Mouse (Mus musculus) small intestine, adult 2 months (tissue): ENCODE data around the gene Gm10272. TPM values are rescaled to one million over a fixed set of nuclear protein-coding genes. Genes with fewer than 3 reads are reported as not detected.
"Not testable (repeated sequence)": the region's sequence is repeated elsewhere in the genome, so short reads cannot be mapped to it uniquely, and the experiment has no call there.

ENCODE experiments used
- H3K27ac ChIP-seq: fragments of 200-500 bp; 2 replicates; pipeline ENCODE4 v1.5.1; 2012; ENCODE audit warnings: low read depth, low read length, control low read depth, inconsistent platforms; ENCODE audit not compliant: insufficient read depth
- H3K27me3 ChIP-seq: fragments of 200-500 bp; 2 replicates; pipeline ENCODE4 v1.6.1; 2012; ENCODE audit warnings: mild to moderate bottlenecking, moderate library complexity, low read length, inconsistent platforms; ENCODE audit not compliant: control insufficient read depth, insufficient read depth
- H3K36me3 ChIP-seq: fragments of 200-500 bp; 2 replicates; pipeline ENCODE4 v1.6.1; 2012; ENCODE audit warnings: mild to moderate bottlenecking, low read length, control low read depth, inconsistent platforms; ENCODE audit not compliant: control insufficient read depth, insufficient read depth
- H3K4me1 ChIP-seq: fragments of 200-500 bp; 2 replicates; pipeline ENCODE4 v1.6.1; 2012; ENCODE audit warnings: low read length, inconsistent platforms, mixed read lengths; ENCODE audit not compliant: control insufficient read depth, insufficient read depth, insufficient read length
- H3K4me3 ChIP-seq: fragments of 200-500 bp; 2 replicates; pipeline ENCODE4 v1.5.1; 2012; ENCODE audit warnings: low read depth, mild to moderate bottlenecking, control low read depth, inconsistent platforms, low read length, moderate library complexity
- CTCF ChIP-seq: fragments of 200-500 bp; IDR thresholded peaks from 2 replicates; pipeline ENCODE4 v1.5.1; 2012; ENCODE audit warnings: low read depth, mild to moderate bottlenecking, control low read depth, inconsistent platforms, low read length, moderate library complexity, mixed read lengths; ENCODE audit not compliant: insufficient replicate concordance, insufficient read length; ENCODE audit errors: extremely low read depth
- POLR2A ChIP-seq: fragments of 200-500 bp; IDR thresholded peaks from 2 replicates; pipeline ENCODE4 v1.6.1; 2012; ENCODE audit warnings: low read depth, mild to moderate bottlenecking, control low read depth, inconsistent platforms, low read length, moderate library complexity
- WGBS: fragments of 180-500 bp; shearing (Covaris S2); methylation state at CpG from one replicate; pipeline ENCODE4 v1.1.7; 2018; 5-methylcytosine and 5-hydroxymethylcytosine counted together
- polyA plus RNA-seq: library from polyadenylated mRNA; depleted of rRNA; stranded (reverse); fragments of >200 nt; gene quantifications from 2 replicates; pipeline ENCODE4 v1.2.3, GENCODE M21; 2012

Gm10272 gene
- polyA plus RNA-seq, 1 experiment, result not detected

- H3K4me3 ChIP-seq, result no peak within 1 kb of the TSS
- H3K27me3 ChIP-seq, result no peaks in the 10 kb centered on the region
- H3K4me1 ChIP-seq, result no peaks in the 10 kb centered on the region; the same call in 1 of the 2 replicates
- 44% methylated on average over 4 of the region's 4 CpGs for WGBS
- no peaks in the 10 kb centered on the region for H3K36me3 ChIP-seq
- TF ChIP-seq POLR2A, result no peak
- no peak for TF ChIP-seq CTCF
- no peak within 1 kb of the TSS for H3K27ac ChIP-seq
Measured at GRCm38 (mm10) chr10:77697133-77697532, 9.3 kb upstream of the Gm10272 start, which contains the start of gene Gm9508. Gene Gm9508, minus strand, starts transcription at chr10:77697233.

- Histone ChIP-seq H3K4me3 (no peak overlapping the region), H3K27ac (no peak overlapping the region), H3K36me3 (no peaks in the 10 kb centered on the region), H3K27me3 (no peaks in the 10 kb centered on the region), H3K4me1 (no peaks in the 10 kb centered on the region)
- WGBS, result 72% methylated on average over 3 of the region's 3 CpGs
- no peak for TF ChIP-seq POLR2A
- no peak for TF ChIP-seq CTCF
Measured at GRCm38 (mm10) chr10:77709831-77710230, 3.4 kb downstream of the Gm10272 start.

GRCm38 (mm10) chr10:77711157-77711556 lies 4.7 kb downstream of the Gm10272 start, which contains the start of gene Gm10024:
Gene Gm10024, plus strand, starts transcription at chr10:77711457.
- not testable (repeated sequence) for H3K36me3 ChIP-seq, H3K4me1 ChIP-seq, H3K27ac ChIP-seq, H3K4me3 ChIP-seq, H3K27me3 ChIP-seq

GRCm38 (mm10) chr10:77713734-77714133 lies 7.3 kb downstream of the Gm10272 start:
- Histone ChIP-seq H3K27me3 (no peaks in the 10 kb centered on the region), H3K4me1 (no peaks in the 10 kb centered on the region), H3K4me3 (no peak overlapping the region), H3K36me3 (no peaks in the 10 kb centered on the region), H3K27ac (no peak overlapping the region)
- 61% methylated on average over 4 of the region's 4 CpGs for WGBS
- TF ChIP-seq CTCF (no peak), POLR2A (no peak)

GRCm38 (mm10) chr10:77715507-77715906 lies 9.1 kb downstream of the Gm10272 start, which contains the start of gene Gm10142:
Gene Gm10142, plus strand, starts transcription at chr10:77715807.
- Histone ChIP-seq H3K4me1 (no peaks in the 10 kb centered on the region), H3K36me3 (no peaks in the 10 kb centered on the region), H3K27ac (no peak within 1 kb of the TSS), H3K27me3 (no peaks in the 10 kb centered on the region), H3K4me3 (no peak within 1 kb of the TSS)
- no peak for TF ChIP-seq POLR2A
- TF ChIP-seq CTCF, result no peak
- 84% methylated on average over 1 of the region's 1 CpGs for WGBS

GRCm38 (mm10) chr10:77720299-77720698 lies 13.9 kb downstream of the Gm10272 start, which contains the start of gene Krtap12-1:
Gene Krtap12-1, plus strand, starts transcription at chr10:77720599.
- 79% methylated on average over 1 of the region's 1 CpGs for WGBS

GRCm38 (mm10) chr10:77724855-77725254 lies 18.4 kb downstream of the Gm10272 start:
- 77% methylated on average over 8 of the region's 8 CpGs for WGBS

More at GRCm38 (mm10) chr10:77720299-77720698, 13.9 kb downstream of the Gm10272 start, which contains the start of gene Krtap12-1:
- H3K27me3 ChIP-seq, H3K4me1 ChIP-seq, H3K36me3 ChIP-seq, H3K27ac ChIP-seq, H3K4me3 ChIP-seq: not testable (repeated sequence)

GRCm38 (mm10) chr10:77726186-77726585 lies 19.8 kb downstream of the Gm10272 start, which contains the start of gene Gm10100:
Gene Gm10100, plus strand, starts transcription at chr10:77726486.
- no peak within 1 kb of the TSS for H3K27ac ChIP-seq

More at GRCm38 (mm10) chr10:77724855-77725254, 18.4 kb downstream of the Gm10272 start:
- Histone ChIP-seq H3K4me3 (no peak overlapping the region), H3K36me3 (no peaks in the 10 kb centered on the region), H3K27ac (no peak overlapping the region), H3K4me1 (no peaks in the 10 kb centered on the region), H3K27me3 (no peaks in the 10 kb centered on the region)
- no peak for TF ChIP-seq CTCF
- no peak for TF ChIP-seq POLR2A

More at GRCm38 (mm10) chr10:77726186-77726585, 19.8 kb downstream of the Gm10272 start, which contains the start of gene Gm10100:
- no peak within 1 kb of the TSS for H3K4me3 ChIP-seq
- H3K27me3 ChIP-seq, result no peaks in the 10 kb centered on the region
- 50% methylated on average over 3 of the region's 3 CpGs for WGBS
- no peaks in the 10 kb centered on the region for H3K36me3 ChIP-seq
- H3K4me1 ChIP-seq, result no peaks in the 10 kb centered on the region
- no peak for TF ChIP-seq CTCF
- no peak for TF ChIP-seq POLR2A
